Mouse (Mus musculus) brain, embryonic 14.5 days (tissue): Measurements from ENCODE around the gene Luc7l3.

Experiments used
- CTCF ChIP-seq: fragments of 200-500 bp; IDR thresholded peaks from 2 replicates; pipeline ENCODE4 v1.5.1; 2012; ENCODE audit warnings: inconsistent platforms, mild to moderate bottlenecking, moderate library complexity, borderline replicate concordance; ENCODE audit not compliant: insufficient read depth, insufficient read length; ENCODE audit errors: extremely low read depth
- POLR2A ChIP-seq: fragments of 200-500 bp; IDR thresholded peaks from 2 replicates; pipeline ENCODE4 v1.6.1; 2012; ENCODE audit warnings: mild to moderate bottlenecking, inconsistent platforms, borderline replicate concordance; ENCODE audit not compliant: poor library complexity, insufficient read depth, insufficient read length, severe bottlenecking; ENCODE audit errors: extremely low read depth

DNA sequence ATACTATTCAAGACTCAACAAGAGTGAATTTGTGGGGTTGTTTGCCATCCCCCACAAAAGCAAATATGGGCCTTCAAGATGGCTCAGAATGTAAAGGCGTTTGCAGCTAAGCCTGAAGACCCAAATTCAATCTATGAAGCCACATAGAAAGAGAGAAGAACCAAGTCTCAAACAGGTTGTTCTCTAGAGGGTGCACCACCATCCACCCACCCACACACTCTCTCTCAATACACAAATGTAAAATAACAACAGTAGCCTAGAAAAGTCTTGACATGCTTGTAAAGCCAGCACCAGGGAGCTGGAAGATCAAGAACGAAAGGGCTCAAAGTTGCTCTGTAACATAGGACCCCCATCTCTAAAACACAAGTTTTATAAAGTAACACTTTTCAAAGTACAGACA lies 5.3 kb downstream of the Luc7l3 start:
- TF ChIP-seq CTCF (no peak), POLR2A (no peak)
